Comparison of ENCODE assay signal across 7 mouse cellular contexts in the genomic region with DNA sequence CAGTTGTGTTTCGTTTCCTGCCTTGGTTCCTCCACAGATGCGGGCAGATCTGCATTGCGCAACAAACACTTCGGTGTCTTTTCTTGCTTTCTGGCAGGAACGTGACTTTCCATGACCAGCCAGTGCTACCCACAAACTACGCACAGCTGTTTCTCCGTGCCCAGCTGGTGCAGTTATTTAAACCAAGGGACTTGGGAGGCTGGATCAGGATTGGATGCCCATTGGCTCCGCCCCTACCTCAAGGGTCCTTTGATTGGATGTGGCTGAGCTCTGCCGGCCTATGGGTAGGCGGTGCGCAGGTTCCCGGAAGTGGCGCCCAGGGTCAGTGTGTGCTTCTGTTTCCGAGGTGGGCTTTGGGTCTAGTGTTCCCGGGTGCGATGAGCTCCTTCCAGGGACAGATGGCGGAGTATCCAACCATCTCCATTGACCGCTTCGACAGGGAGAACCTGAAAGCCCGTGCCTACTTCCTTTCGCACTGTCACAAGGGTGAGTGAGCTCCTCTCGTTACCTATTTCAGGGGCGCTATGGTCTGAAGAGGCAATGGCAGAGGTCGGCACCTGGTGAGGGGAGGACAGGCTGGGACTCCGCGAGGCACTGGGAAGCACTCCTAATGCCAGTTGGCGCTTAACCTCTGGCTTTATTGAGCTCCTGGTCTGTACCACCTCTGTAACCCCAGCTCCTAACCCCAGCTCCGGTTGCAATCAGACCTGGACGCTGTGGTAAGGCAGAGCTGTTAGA. TPM values are rescaled to one million over a fixed set of nuclear protein-coding genes. Genes with fewer than 3 reads are reported as not detected.
DNase-seq lines count a peak whose midpoint lies in the region; ATAC-seq and TF ChIP-seq lines count a peak whose summit lies in the region.

Gene Dclre1c, plus strand, starts transcription at position 291 of the 738 bp plus-strand sequence.

- 0 out of 2 replicates have a peak, but pooled peaks cover 4% of the 10 kb centered on the region for H3K4me1 ChIP-seq in intestine, postnatal 0 days (replicated peaks; ENCODE audit: control insufficient read depth, insufficient read depth, low read length)
- peaks cover 18% of the 10 kb centered on the region for H3K4me1 ChIP-seq in midbrain, embryonic 12.5 days
- peaks cover 2% of the 10 kb centered on the region; the same call in 1 of the 2 replicates for H3K4me1 ChIP-seq in small intestine, adult 2 months (ENCODE audit: control insufficient read depth, insufficient read depth, insufficient read length, low read length)

- peak within 1 kb of the TSS; percentile 78 for H3K4me3 ChIP-seq in intestine, postnatal 0 days (ENCODE audit: low read depth, low read length)
- H3K4me3 ChIP-seq in midbrain, embryonic 12.5 days, result peak within 1 kb of the TSS; percentile 71
- peak within 1 kb of the TSS; percentile 89 for H3K4me3 ChIP-seq in small intestine, adult 2 months (ENCODE audit: low read depth, low read length)

- peak within 1 kb of the TSS; percentile 97 for H3K4me2 ChIP-seq in intestine, postnatal 0 days (replicated peaks; ENCODE audit: low read depth)
- peak within 1 kb of the TSS; percentile 76 for H3K4me2 ChIP-seq in midbrain, embryonic 12.5 days (replicated peaks)

- no peaks in the 10 kb centered on the region for H3K27me3 ChIP-seq in intestine, postnatal 0 days (replicated peaks; ENCODE audit: control insufficient read depth, insufficient read depth, low read length)
- no peaks in the 10 kb centered on the region for H3K27me3 ChIP-seq in midbrain, embryonic 12.5 days
- no peaks in the 10 kb centered on the region for H3K27me3 ChIP-seq in small intestine, adult 2 months (ENCODE audit: control insufficient read depth, insufficient read depth, low read length)

- H3K27ac ChIP-seq in intestine, postnatal 0 days (ENCODE audit: low read depth, low read length), result peak within 1 kb of the TSS; percentile 28; the same call in 1 of the 2 replicates
- H3K27ac ChIP-seq in midbrain, embryonic 12.5 days (replicated peaks), result no peak within 1 kb of the TSS
- peak within 1 kb of the TSS; percentile 14; the same call in 1 of the 2 replicates for H3K27ac ChIP-seq in small intestine, adult 2 months (ENCODE audit: insufficient read depth, low read depth, low read length)

- ATAC-seq in intestine, postnatal 0 days, result peak; percentile 98
- ATAC-seq in midbrain, embryonic 12.5 days (ENCODE audit: low FRiP score, low read depth), result peak; percentile 98

- intact Hi-C loops in left cerebral cortex, postnatal 4 days (cut with DNase I), result no loop called here

- TF ChIP-seq POLR2A in small intestine, adult 2 months (IDR thresholded peaks at IDR 0.05; ENCODE audit: low read depth, low read length), result peak; percentile 46; the same call in 1 of the 2 replicates

- under 1% methylated on average over 29 of the region's 29 CpGs for WGBS in intestine, postnatal 0 days
- WGBS in midbrain, embryonic 12.5 days, result 1% methylated on average over 29 of the region's 29 CpGs
- under 1% methylated on average over 29 of the region's 29 CpGs for WGBS in small intestine, adult 2 months

- H3K9ac ChIP-seq in intestine, postnatal 0 days (ENCODE audit: low read depth, low read length), result peak within 1 kb of the TSS; percentile 62
- H3K9ac ChIP-seq in midbrain, embryonic 12.5 days (replicated peaks), result peak within 1 kb of the TSS; percentile 67

- DNase-seq in adrenal gland, adult 8-10 months, result peak; percentile 90
- DNase-seq in embryo, embryonic 9.5 days (ENCODE audit: extremely low spot score), result peak; percentile 86
- DNase-seq in gastrocnemius, postnatal 4 days (ENCODE audit: low spot score in 2 of 2), result peak; percentile 57 to 86
- peak; percentile 88 for DNase-seq in left cerebral cortex, postnatal 4 days

- H3K9me3 ChIP-seq in intestine, postnatal 0 days (ENCODE audit: control insufficient read depth), result no peaks in the 10 kb centered on the region
- no peaks in the 10 kb centered on the region for H3K9me3 ChIP-seq in midbrain, embryonic 12.5 days

- TF ChIP-seq CTCF in intestine, postnatal 0 days (IDR thresholded peaks at IDR 0.05; ENCODE audit: low read depth), result 0 out of 2 replicates have a peak, but pooled peaks have one; percentile 8
- no peak for TF ChIP-seq CTCF in small intestine, adult 2 months (IDR thresholded peaks at IDR 0.05; ENCODE audit: extremely low read depth, insufficient read length, insufficient replicate concordance, low read depth, low read length)

- H3K36me3 ChIP-seq in intestine, postnatal 0 days (ENCODE audit: control insufficient read depth, insufficient read depth), result no peaks in the 10 kb centered on the region
- no peaks in the 10 kb centered on the region for H3K36me3 ChIP-seq in midbrain, embryonic 12.5 days
- no peaks in the 10 kb centered on the region for H3K36me3 ChIP-seq in small intestine, adult 2 months (ENCODE audit: control insufficient read depth, insufficient read depth, low read length)

RNA-seq across cellular contexts. Expression of gene Dclre1c, which starts in this region (rescaled TPM):
- 10 to 100 TPM in 3 of 4 experiments, 1 to 10 TPM in 1; 9.0 to 16.1 (median 11.0) TPM for total RNA-seq in adrenal gland, adult 8-10 months (2022)
- 1 to 10 TPM; 4.5 to 6.1 TPM for total RNA-seq in gastrocnemius, postnatal 4 days (2021)
- 3.5 and 3.9 TPM in 2 replicates for polyA plus RNA-seq in intestine, postnatal 0 days (2015; fragmentation: Nextera tagmentation; extraction: Ambion mirVana)
- total RNA-seq in left cerebral cortex, postnatal 4 days (2021), result 10 to 100 TPM; 11.5 to 11.9 TPM
- 9.4 and 9.9 TPM in 2 replicates for polyA plus RNA-seq in midbrain, embryonic 12.5 days (2016; fragmentation: Nextera tagmentation; extraction: Ambion mirVana)
- 1.5 and 1.6 TPM in 2 replicates for polyA plus RNA-seq in small intestine, adult 2 months (2012; rRNA removed)
